Mouse (Mus musculus): Measurements from ENCODE around the gene Fam207a. TPM values are rescaled to one million over a fixed set of nuclear protein-coding genes. Genes with fewer than 3 reads are reported as not detected.

Fam207a gene
- polyA plus RNA-seq (2015; fragmentation: Nextera tagmentation; extraction: Ambion mirVana), result 32.7 and 34.1 TPM in 2 replicates

GRCm38 (mm10) chr10:77515385-77516348 is at the start of gene Fam207a:
Fam207a (minus strand) TSS chr10:77515785.
- Histone ChIP-seq H3K9ac (ENCODE audit: low read depth, low read length) (peak within 1 kb of the TSS; percentile 82), H3K4me3 (replicated peaks; ENCODE audit: low read depth, low read length) (peak within 1 kb of the TSS; percentile 89), H3K4me1 (replicated peaks; ENCODE audit: insufficient read depth, low read length) (peaks cover 9% of the 10 kb centered on the region; the same call in 1 of the 2 replicates), H3K27me3 (ENCODE audit: insufficient read depth, low read length) (no peaks in the 10 kb centered on the region), H3K36me3 (ENCODE audit: insufficient read depth, low read length) (0 out of 2 replicates have a peak, but pooled peaks cover 5% of the 10 kb centered on the region), H3K4me2 (ENCODE audit: low read length) (peak within 1 kb of the TSS; percentile 86), H3K27ac (peak within 1 kb of the TSS; percentile 82), H3K9me3 (replicated peaks; ENCODE audit: low read length) (no peaks in the 10 kb centered on the region)
- DNase-seq (ENCODE audit: low spot score) (peak; percentile 97), ATAC-seq (replicated peaks; ENCODE audit: low FRiP score, low read depth) (peak; percentile 85)
- WGBS, result under 1% methylated on average over 75 of the region's 75 CpGs
- no peak for TF ChIP-seq CTCF (IDR thresholded peaks at IDR 0.05; ENCODE audit: low read depth)

GRCm38 (mm10) chr10:77565005-77565404 is 49.4 kb upstream of the Fam207a start:
- ATAC-seq (replicated peaks; ENCODE audit: low FRiP score, low read depth) (no peak), DNase-seq (ENCODE audit: low spot score) (no peak)
- 80% methylated on average over 8 of the region's 8 CpGs for WGBS
- no peak overlapping the region for H3K4me2 ChIP-seq (ENCODE audit: low read length)
- no peak overlapping the region for H3K27ac ChIP-seq
- no peaks in the 10 kb centered on the region for H3K9me3 ChIP-seq (replicated peaks; ENCODE audit: low read length)
- H3K9ac ChIP-seq (ENCODE audit: low read depth, low read length), result no peak overlapping the region
- H3K4me3 ChIP-seq (replicated peaks; ENCODE audit: low read depth, low read length), result no peak overlapping the region
- no peaks in the 10 kb centered on the region for H3K4me1 ChIP-seq (replicated peaks; ENCODE audit: insufficient read depth, low read length)
- no peaks in the 10 kb centered on the region for H3K36me3 ChIP-seq (ENCODE audit: insufficient read depth, low read length)
- H3K27me3 ChIP-seq (ENCODE audit: insufficient read depth, low read length), result no peaks in the 10 kb centered on the region
- no peak for TF ChIP-seq CTCF (IDR thresholded peaks at IDR 0.05; ENCODE audit: low read depth)

GRCm38 (mm10) chr10:77561508-77561907 is 45.9 kb upstream of the Fam207a start:
- H3K9me3 ChIP-seq (replicated peaks; ENCODE audit: low read length), result no peaks in the 10 kb centered on the region
- no peak overlapping the region for H3K4me3 ChIP-seq (replicated peaks; ENCODE audit: low read depth, low read length)
- 68% methylated on average over 2 of the region's 2 CpGs for WGBS
- ATAC-seq (replicated peaks; ENCODE audit: low FRiP score, low read depth), result no peak
- no peak for TF ChIP-seq CTCF (IDR thresholded peaks at IDR 0.05; ENCODE audit: low read depth)
- H3K36me3 ChIP-seq (ENCODE audit: insufficient read depth, low read length), result no peaks in the 10 kb centered on the region
- H3K4me1 ChIP-seq (replicated peaks; ENCODE audit: insufficient read depth, low read length), result no peaks in the 10 kb centered on the region
- no peak overlapping the region for H3K9ac ChIP-seq (ENCODE audit: low read depth, low read length)
- H3K27me3 ChIP-seq (ENCODE audit: insufficient read depth, low read length), result no peaks in the 10 kb centered on the region
- H3K4me2 ChIP-seq (ENCODE audit: low read length), result no peak overlapping the region
- DNase-seq (ENCODE audit: low spot score), result no peak
- H3K27ac ChIP-seq, result no peak overlapping the region

GRCm38 (mm10) chr10:77560830-77561229 is 45.2 kb upstream of the Fam207a start:
- H3K9ac ChIP-seq (ENCODE audit: low read depth, low read length), result no peak overlapping the region
- H3K9me3 ChIP-seq (replicated peaks; ENCODE audit: low read length), result no peaks in the 10 kb centered on the region
- no peak for TF ChIP-seq CTCF (IDR thresholded peaks at IDR 0.05; ENCODE audit: low read depth)
- H3K27me3 ChIP-seq (ENCODE audit: insufficient read depth, low read length), result no peaks in the 10 kb centered on the region
- H3K27ac ChIP-seq, result no peak overlapping the region
- no peak overlapping the region for H3K4me2 ChIP-seq (ENCODE audit: low read length)
- H3K4me3 ChIP-seq (replicated peaks; ENCODE audit: low read depth, low read length), result no peak overlapping the region
- DNase-seq (ENCODE audit: low spot score), result no peak
- 84% methylated on average over 9 of the region's 9 CpGs for WGBS
- H3K4me1 ChIP-seq (replicated peaks; ENCODE audit: insufficient read depth, low read length), result no peaks in the 10 kb centered on the region
- H3K36me3 ChIP-seq (ENCODE audit: insufficient read depth, low read length), result no peaks in the 10 kb centered on the region
- no peak for ATAC-seq (replicated peaks; ENCODE audit: low FRiP score, low read depth)

GRCm38 (mm10) chr10:77560090-77560489 is 44.5 kb upstream of the Fam207a start:
- H3K4me2 ChIP-seq (ENCODE audit: low read length), result no peak overlapping the region
- no peak overlapping the region for H3K9ac ChIP-seq (ENCODE audit: low read depth, low read length)
- H3K9me3 ChIP-seq (replicated peaks; ENCODE audit: low read length), result no peaks in the 10 kb centered on the region
- H3K4me3 ChIP-seq (replicated peaks; ENCODE audit: low read depth, low read length), result no peak overlapping the region
- WGBS, result 84% methylated on average over 11 of the region's 11 CpGs
- H3K27me3 ChIP-seq (ENCODE audit: insufficient read depth, low read length), result no peaks in the 10 kb centered on the region
- no peak for TF ChIP-seq CTCF (IDR thresholded peaks at IDR 0.05; ENCODE audit: low read depth)
- H3K4me1 ChIP-seq (replicated peaks; ENCODE audit: insufficient read depth, low read length), result no peaks in the 10 kb centered on the region
- no peaks in the 10 kb centered on the region for H3K36me3 ChIP-seq (ENCODE audit: insufficient read depth, low read length)
- no peak for DNase-seq (ENCODE audit: low spot score)
- ATAC-seq (replicated peaks; ENCODE audit: low FRiP score, low read depth), result no peak
- H3K27ac ChIP-seq, result no peak overlapping the region

GRCm38 (mm10) chr10:77557641-77558040 is 42.1 kb upstream of the Fam207a start:
- Histone ChIP-seq H3K4me1 (replicated peaks; ENCODE audit: insufficient read depth, low read length) (no peaks in the 10 kb centered on the region), H3K27me3 (ENCODE audit: insufficient read depth, low read length) (no peaks in the 10 kb centered on the region), H3K27ac (no peak overlapping the region), H3K9me3 (replicated peaks; ENCODE audit: low read length) (no peaks in the 10 kb centered on the region), H3K4me3 (replicated peaks; ENCODE audit: low read depth, low read length) (no peak overlapping the region), H3K36me3 (ENCODE audit: insufficient read depth, low read length) (no peaks in the 10 kb centered on the region), H3K9ac (ENCODE audit: low read depth, low read length) (no peak overlapping the region), H3K4me2 (ENCODE audit: low read length) (no peak overlapping the region)
- 76% methylated on average over 4 of the region's 4 CpGs for WGBS
- no peak for DNase-seq (ENCODE audit: low spot score)
- peak; percentile 57; the same call in 1 of the 2 replicates for TF ChIP-seq CTCF (IDR thresholded peaks at IDR 0.05; ENCODE audit: low read depth)
- no peak for ATAC-seq (replicated peaks; ENCODE audit: low FRiP score, low read depth)

Measured in kidney, postnatal 0 days (tissue).